ENCODE assay signal across 20 mouse cellular contexts in genomic region chr12:41182856-41183255, GRCm38 (mm10).
"Had no signal": no experiment of that assay in that cellular context is flagged by ENCODE, and none has a peak within 500 bp of the region (broad histone marks: within the 10 kb centered on the region; RNA-seq: fewer than 3 reads in every experiment).

No protein-coding gene starts in this region.

- DNase-seq: kidney, adult 11 months; kidney, adult 8-10 months; kidney, postnatal 14 days; layer of hippocampus, postnatal 36 days; lung, adult 2 months; midbrain, embryonic 14.5 days; right cerebral cortex, adult 18-20 months; right cerebral cortex, postnatal 14 days; right cerebral cortex, postnatal 4 days; spleen, adult 18-20 months; thymus, adult 18-20 months; thymus, postnatal 36 days had no signal

- H3K36me3 ChIP-seq: intestine, embryonic 15.5 days; kidney, embryonic 15.5 days; liver, embryonic 15.5 days had no signal

- H3K9ac ChIP-seq: intestine, embryonic 15.5 days; kidney, embryonic 15.5 days; liver, embryonic 15.5 days had no signal

- H3K27me3 ChIP-seq: intestine, embryonic 15.5 days; kidney, embryonic 15.5 days; liver, embryonic 15.5 days had no signal

- H3K4me3 ChIP-seq: intestine, embryonic 15.5 days; kidney, embryonic 15.5 days; left cerebral cortex, adult 2 months; liver, embryonic 15.5 days had no signal

- H3K4me2 ChIP-seq: intestine, embryonic 15.5 days; kidney, embryonic 15.5 days; liver, embryonic 11.5 days; liver, embryonic 15.5 days; midbrain, embryonic 11.5 days had no signal

- ATAC-seq: intestine, embryonic 15.5 days; lung, postnatal 0 days had no signal

- H3K4me1 ChIP-seq: intestine, embryonic 15.5 days; kidney, embryonic 15.5 days; liver, embryonic 15.5 days had no signal

- H3K9me3 ChIP-seq: intestine, embryonic 15.5 days; kidney, embryonic 15.5 days; liver, embryonic 15.5 days had no signal

- H3K27ac ChIP-seq: intestine, embryonic 15.5 days; kidney, embryonic 15.5 days; left cerebral cortex, adult 2 months; liver, embryonic 15.5 days; macrophage had no signal
